Mouse (Mus musculus) urinary bladder, postnatal 10 days (tissue): ENCODE results near the gene Zfp771.
"Not testable (repeated sequence)": the region's sequence is repeated elsewhere in the genome, so short reads cannot be mapped to it uniquely, and the experiment has no call there.

ENCODE experiments used
- DNase-seq: peaks from one replicate; pipeline ENCODE4 v3.0.0; 2022; ENCODE audit warnings: low spot score

Zfp771 gene

GRCm38 (mm10) chr7:127217901-127218642 is 26.0 kb upstream of the Zfp771 start:
- no peak for DNase-seq

- DNase-seq, result no peak
Observed at GRCm38 (mm10) chr7:127218670-127219069, 25.4 kb upstream of the Zfp771 start.

- no peak for DNase-seq
Observed at GRCm38 (mm10) chr7:127220440-127220839, 23.6 kb upstream of the Zfp771 start.

- DNase-seq, result no peak
Observed at GRCm38 (mm10) chr7:127223106-127223505, 21.0 kb upstream of the Zfp771 start.

GRCm38 (mm10) chr7:127223515-127224478 is 20.3 kb upstream of the Zfp771 start:
- DNase-seq, result no peak

GRCm38 (mm10) chr7:127224616-127225015 is 19.5 kb upstream of the Zfp771 start:
- no peak for DNase-seq

- no peak for DNase-seq
Observed at GRCm38 (mm10) chr7:127225147-127225995, 18.7 kb upstream of the Zfp771 start.

GRCm38 (mm10) chr7:127228615-127229303 is 15.3 kb upstream of the Zfp771 start:
- no peak for DNase-seq

GRCm38 (mm10) chr7:127231376-127231775 is 12.7 kb upstream of the Zfp771 start:
- DNase-seq, result no peak

- no peak for DNase-seq
Observed at GRCm38 (mm10) chr7:127231826-127232621, 12.1 kb upstream of the Zfp771 start.

GRCm38 (mm10) chr7:127232622-127233367 is 11.3 kb upstream of the Zfp771 start, which contains the start of the genes Zfp553 and Sept1:
Gene Zfp553 (plus strand): TSS chr7:127233061.
Gene Sept1 (minus strand): TSS chr7:127233130.
- DNase-seq, result peak; percentile 45

- DNase-seq, result no peak
Observed at GRCm38 (mm10) chr7:127233368-127233749, 10.7 kb upstream of the Zfp771 start.

GRCm38 (mm10) chr7:127233765-127234164 is 10.3 kb upstream of the Zfp771 start:
- no peak for DNase-seq

GRCm38 (mm10) chr7:127234777-127235176 is 9.3 kb upstream of the Zfp771 start:
- no peak for DNase-seq

GRCm38 (mm10) chr7:127243361-127243867 is 660 bp upstream of the Zfp771 start:
- no peak for DNase-seq

- no peak for DNase-seq
Observed at GRCm38 (mm10) chr7:127244658-127245510, 810 bp downstream of the Zfp771 start.

GRCm38 (mm10) chr7:127250511-127250910 is 6.4 kb downstream of the Zfp771 start:
- not testable (repeated sequence) for DNase-seq

- no peak for DNase-seq
Observed at GRCm38 (mm10) chr7:127252414-127252813, 8.3 kb downstream of the Zfp771 start.

- DNase-seq, result no peak
Observed at GRCm38 (mm10) chr7:127253341-127253740, 9.3 kb downstream of the Zfp771 start.
